In genomic region chr1:57377376-57378341, GRCm38 (mm10) we compare ENCODE assay signal across 8 mouse cellular contexts. TPM values are rescaled to one million over a fixed set of nuclear protein-coding genes. Genes with fewer than 3 reads are reported as not detected.
DNase-seq lines count a peak whose midpoint lies in the region; ATAC-seq lines count a peak whose summit lies in the region.

1700066M21Rik (plus strand) TSS chr1:57377620.

- 0% methylated on average over 73 of the region's 81 CpGs for WGBS in hindbrain, embryonic 11.5 days

- no peaks in the 10 kb centered on the region for H3K9me3 ChIP-seq in hindbrain, embryonic 11.5 days (ENCODE audit: control insufficient read depth, low read length)

- no peaks in the 10 kb centered on the region for H3K4me1 ChIP-seq in hindbrain, embryonic 11.5 days (replicated peaks; ENCODE audit: control insufficient read depth, insufficient read depth, low read length)

- ATAC-seq in frontal cortex, adult (ENCODE audit: low TSS enrichment), result peak; percentile 94
- ATAC-seq in hindbrain, embryonic 11.5 days (ENCODE audit: low FRiP score), result peak; percentile 97

- peak within 1 kb of the TSS; percentile 84 for H3K9ac ChIP-seq in hindbrain, embryonic 11.5 days (ENCODE audit: low read depth, low read length)

- no peaks in the 10 kb centered on the region for H3K36me3 ChIP-seq in hindbrain, embryonic 11.5 days (ENCODE audit: control insufficient read depth, insufficient read depth, low read length)

- H3K27me3 ChIP-seq in hindbrain, embryonic 11.5 days (ENCODE audit: control insufficient read depth, insufficient read depth, low read length), result no peaks in the 10 kb centered on the region

- peak within 1 kb of the TSS; percentile 61; the same call in 1 of the 2 replicates for H3K27ac ChIP-seq in hindbrain, embryonic 11.5 days (ENCODE audit: low read depth, low read length)

- peak within 1 kb of the TSS; percentile 75 for H3K4me3 ChIP-seq in hindbrain, embryonic 11.5 days (ENCODE audit: low read depth, low read length)

- H3K4me2 ChIP-seq in hindbrain, embryonic 11.5 days (replicated peaks; ENCODE audit: low read depth, low read length), result peak within 1 kb of the TSS; percentile 68

- DNase-seq in MEL-GATA-1-ER (ENCODE audit: extremely low read depth, low read depth), result peak; percentile 76
- peak; percentile 93 for DNase-seq in cerebellum, adult 8-10 months
- peak; percentile 97 for DNase-seq in hindbrain, embryonic 11.5 days (ENCODE audit: low spot score)
- DNase-seq in layer of hippocampus, postnatal 10 days (ENCODE audit: low spot score in 2 of 2), result peak; percentile 95 to 96
- peak; percentile 96 for DNase-seq in lung, postnatal 10 days
- DNase-seq in ovary, postnatal 36 days (ENCODE audit: low spot score), result peak; percentile 95
- peak; percentile 91 for DNase-seq in thymus, postnatal 25 days

RNA-seq across cellular contexts. Expression of gene 1700066M21Rik, which starts in this region (rescaled TPM):
- 15.3 and 15.7 TPM in 2 replicates for polyA plus RNA-seq in hindbrain, embryonic 11.5 days (2014; fragmentation: Nextera tagmentation; extraction: Ambion mirVana)
- total RNA-seq in layer of hippocampus, postnatal 10 days (2021), result 10 to 100 TPM; 19.9 to 21.5 TPM

Comparison
In these comparisons a context has a peak if more than half of its experiments do, and no peak if none do; other contexts are left out.
1. Peak in every context shown above with its lines: DNase-seq, ATAC-seq, H3K4me3 ChIP-seq and H3K27ac ChIP-seq.